Mouse (Mus musculus): ENCODE measurements around the gene Smagp. TPM values are rescaled to one million over a fixed set of nuclear protein-coding genes. Genes with fewer than 3 reads are reported as not detected.

Gene Smagp
- 0.53 TPM for polyA plus RNA-seq (2017; shearing (Covaris generic))

GRCm38 (mm10) chr15:100636700-100637501 lies at the start of gene Smagp:
TSS of gene Smagp (minus strand) at chr15:100636940.

DNA sequence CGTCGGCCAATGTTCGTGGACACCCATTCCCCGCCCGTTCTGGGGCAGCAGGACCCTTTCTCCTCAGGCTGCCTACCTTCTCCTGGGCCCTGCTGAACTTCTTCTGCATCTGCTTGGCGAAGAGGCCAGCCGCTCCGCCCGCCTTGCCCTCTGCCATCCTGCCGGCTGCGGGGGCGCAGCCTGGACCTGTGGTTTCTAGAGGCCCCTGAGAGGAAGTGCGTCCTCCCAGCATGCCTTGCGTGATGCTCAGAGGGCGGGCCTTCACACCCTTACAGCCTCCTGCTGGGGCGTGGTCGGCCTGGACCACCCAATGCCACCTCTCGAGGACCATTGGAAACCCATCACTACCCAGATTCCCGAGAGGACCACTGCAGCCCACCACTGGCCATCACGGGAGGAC lies 32.6 kb upstream of the Smagp start, which contains the start of gene Bin2:
Gene Bin2, minus strand, starts transcription at position 217 of the 400 bp plus-strand sequence.

DNA sequence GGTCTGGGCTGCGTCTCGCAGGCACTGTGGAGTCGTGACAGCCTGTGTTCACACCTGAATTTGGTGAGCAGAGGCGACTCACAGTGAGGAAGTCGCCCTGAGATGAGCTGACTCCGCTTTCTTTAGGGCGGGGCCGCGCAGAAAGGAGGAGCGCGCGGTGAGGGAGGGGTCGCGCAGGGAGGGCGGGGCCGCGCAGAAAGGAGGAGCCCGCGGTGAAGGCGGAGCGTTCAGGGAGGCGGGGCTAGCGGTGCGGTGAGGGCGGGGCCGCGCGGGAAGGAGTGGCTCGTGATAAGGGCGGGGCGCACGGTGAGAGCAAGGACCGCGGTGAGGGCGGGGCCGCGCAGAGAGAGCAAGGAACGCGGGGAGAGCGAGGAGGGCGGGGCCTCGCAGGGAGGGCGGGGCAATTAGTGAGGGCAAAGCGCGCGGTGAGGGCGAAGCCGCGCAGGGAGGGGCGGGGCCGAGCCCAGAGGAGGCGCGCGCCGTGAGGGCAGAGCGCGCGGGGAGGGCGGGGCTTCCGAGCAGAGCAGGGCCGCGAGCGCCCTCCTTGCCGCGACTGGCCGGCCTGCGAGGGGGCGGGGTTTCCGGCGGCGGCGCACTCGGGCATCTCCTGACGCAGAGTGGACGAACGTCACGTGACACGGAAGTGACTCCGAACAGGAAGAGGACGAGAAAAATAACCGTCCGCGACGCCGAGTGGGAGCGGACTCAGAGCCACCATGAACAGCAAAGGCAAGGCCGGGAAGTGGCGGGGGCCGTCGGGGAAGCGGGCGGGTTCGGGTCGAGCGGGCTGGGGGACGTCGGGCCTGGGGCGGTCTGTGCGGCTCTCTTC lies 21.5 kb downstream of the Smagp start, which contains the start of gene Dazap2:
Gene Dazap2, plus strand, starts transcription at position 354 of the 829 bp plus-strand sequence.

GRCm38 (mm10) chr15:100599276-100600046 lies 37.3 kb downstream of the Smagp start, which contains the start of gene Pou6f1:
TSS of gene Pou6f1 (minus strand) at chr15:100599984.

Other genes starting within 250 kb of the Smagp start
- gene Gm5475, start 214.8 kb downstream of the Smagp start, polyA plus RNA-seq (2017; shearing (Covaris generic)) = not detected
- gene Slc11a2, start 211.9 kb downstream of the Smagp start, polyA plus RNA-seq (2017; shearing (Covaris generic)) = 37.1 TPM
- 40.3 TPM for gene Letmd1, start 167.9 kb downstream of the Smagp start, polyA plus RNA-seq (2017; shearing (Covaris generic))
- 3.2 TPM for gene Csrnp2, start 141.5 kb downstream of the Smagp start, polyA plus RNA-seq (2017; shearing (Covaris generic))
- gene Tfcp2, start 84.9 kb downstream of the Smagp start, polyA plus RNA-seq (2017; shearing (Covaris generic)) = 8.3 TPM
- gene Pou6f1, start 37.0 kb downstream of the Smagp start, polyA plus RNA-seq (2017; shearing (Covaris generic)) = 5.1 TPM
- 544 TPM for gene Dazap2, start 21.6 kb downstream of the Smagp start, polyA plus RNA-seq (2017; shearing (Covaris generic))
- gene Bin2, start 32.6 kb upstream of the Smagp start, polyA plus RNA-seq (2017; shearing (Covaris generic)) = 759 TPM
- 9.6 TPM for gene Cela1, start 51.0 kb upstream of the Smagp start, polyA plus RNA-seq (2017; shearing (Covaris generic))
- gene Galnt6, start 92.4 kb upstream of the Smagp start, polyA plus RNA-seq (2017; shearing (Covaris generic)) = 164 TPM
- gene Slc4a8, start 124.8 kb upstream of the Smagp start, polyA plus RNA-seq (2017; shearing (Covaris generic)) = 20.2 TPM
- 0.34 TPM for gene Scn8a, start 232.9 kb upstream of the Smagp start, polyA plus RNA-seq (2017; shearing (Covaris generic))